Mouse (Mus musculus) embryo, embryonic 9.5 days (tissue): Measurements from ENCODE around the gene Aip.
"Not testable (repeated sequence)": the region's sequence is repeated elsewhere in the genome, so short reads cannot be mapped to it uniquely, and the experiment has no call there.

Source experiments
- DNase-seq: peaks from one replicate; pipeline ENCODE4 v3.0.0-alpha.2; 2017; ENCODE audit errors: extremely low spot score

Aip gene

GRCm38 (mm10) chr19:4064501-4064900, 61.2 kb downstream of the Aip start:
- DNase-seq: not testable (repeated sequence)
